Mouse (Mus musculus) testis, adult 2 months (tissue): ENCODE results near the gene Lpcat1.

Experiments
- CTCF ChIP-seq: fragments of 200-500 bp; IDR thresholded peaks from 2 replicates; pipeline ENCODE4 v1.5.1; 2012; ENCODE audit warnings: low read depth, mild to moderate bottlenecking, inconsistent platforms, low read length, moderate library complexity; ENCODE audit not compliant: control insufficient read depth, insufficient read depth, insufficient replicate concordance
- POLR2A ChIP-seq: fragments of 200-500 bp; IDR thresholded peaks from 2 replicates; pipeline ENCODE4 v1.6.1; 2012; ENCODE audit warnings: low read depth, mild to moderate bottlenecking, inconsistent platforms, low read length, moderate library complexity; ENCODE audit not compliant: control insufficient read depth

DNA sequence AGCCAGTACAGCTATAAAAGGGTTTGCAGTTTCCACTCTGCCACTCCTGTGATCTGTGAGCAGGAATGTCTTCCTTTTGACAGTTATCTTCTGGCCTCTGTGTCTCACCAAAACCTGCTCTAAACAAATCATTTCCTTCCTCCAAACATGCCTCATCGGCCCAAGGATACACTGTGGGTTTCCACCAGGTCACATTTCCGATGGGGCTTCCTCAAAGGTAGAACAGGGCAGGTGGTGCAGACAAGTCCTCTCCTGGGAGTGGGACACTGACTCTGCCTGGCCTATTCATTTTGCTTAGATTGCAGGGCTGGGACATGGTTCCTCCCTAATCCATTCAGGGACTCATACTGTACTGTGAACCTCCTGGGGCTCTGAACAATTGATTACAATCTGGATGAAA, 1.8 kb upstream of the Lpcat1 start:
- no peak for TF ChIP-seq POLR2A
- no peak for TF ChIP-seq CTCF
